Mouse (Mus musculus): ENCODE measurements around the gene Jmjd6. TPM values are rescaled to one million over a fixed set of nuclear protein-coding genes. Genes with fewer than 3 reads are reported as not detected.

Jmjd6 gene
- polyA plus RNA-seq, 1 experiment from 2014 or later, result 82.8 TPM

DNA sequence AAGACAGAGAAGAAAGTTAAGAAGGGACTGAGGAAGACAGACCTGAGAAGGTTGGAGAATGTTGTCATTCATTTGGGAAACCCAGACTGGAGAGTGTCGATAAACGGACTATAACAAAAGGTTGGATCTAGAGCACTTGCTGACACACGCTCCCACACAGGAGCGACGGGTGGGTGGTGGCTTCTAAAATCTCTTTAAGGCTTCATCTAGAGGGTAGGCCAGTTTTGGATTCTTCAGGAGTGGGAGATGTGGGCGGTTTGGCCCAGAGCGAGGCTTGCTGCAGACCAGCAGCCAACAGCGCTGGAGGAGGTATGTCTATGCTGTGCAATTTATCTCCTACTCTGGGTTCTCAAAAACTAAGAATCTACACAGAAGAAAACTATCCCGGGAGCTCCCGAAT lies 20.6 kb downstream of the Jmjd6 start:
- WGBS, result 86% methylated on average over 10 of the region's 10 CpGs
- no peak for ATAC-seq (replicated peaks; ENCODE audit: low FRiP score, low TSS enrichment, low read depth)

DNA sequence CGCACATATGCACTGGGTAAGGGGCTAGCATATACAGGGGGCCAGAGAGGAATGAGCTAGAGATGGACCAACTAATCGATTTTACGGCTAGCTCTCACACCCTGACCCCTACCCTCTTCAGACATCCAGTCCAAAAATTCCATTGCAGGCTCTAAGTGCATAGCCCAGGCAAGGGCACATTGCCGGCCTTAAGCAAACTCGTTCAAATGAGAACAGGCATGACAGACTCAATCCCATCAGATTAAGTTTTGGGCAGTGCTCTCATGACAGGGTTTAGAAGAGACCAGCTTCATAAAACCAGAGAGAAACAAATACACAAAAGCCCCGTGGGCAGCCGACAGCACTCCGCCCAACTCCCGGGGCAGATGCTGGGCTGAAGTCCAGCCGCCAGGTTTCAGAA lies 21.0 kb downstream of the Jmjd6 start:
- Histone ChIP-seq H3K27me3 (replicated peaks; ENCODE audit: control insufficient read depth, insufficient read depth, low read length) (no peaks in the 10 kb centered on the region), H3K9me3 (ENCODE audit: control insufficient read depth, low read length) (no peaks in the 10 kb centered on the region), H3K36me3 (ENCODE audit: control insufficient read depth, insufficient read depth, low read length) (no peaks in the 10 kb centered on the region), H3K9ac (ENCODE audit: low read length) (no peak overlapping the region), H3K27ac (ENCODE audit: low read depth) (no peak overlapping the region), H3K4me3 (ENCODE audit: low read depth, low read length) (no peak overlapping the region), H3K4me2 (ENCODE audit: low read length) (no peak overlapping the region), H3K4me1 (replicated peaks; ENCODE audit: control insufficient read depth, insufficient read depth, low read length) (peaks cover 30% of the 10 kb centered on the region)
- DNase-seq (ENCODE audit: low spot score), result no peak
- no peak for ATAC-seq (replicated peaks; ENCODE audit: low FRiP score, low TSS enrichment, low read depth)
- WGBS, result 53% methylated on average over 10 of the region's 10 CpGs

More for the DNA sequence above, 20.6 kb downstream of the Jmjd6 start:
- H3K9ac ChIP-seq (ENCODE audit: low read length), result no peak overlapping the region
- no peak for DNase-seq (ENCODE audit: low spot score)
- no peaks in the 10 kb centered on the region for H3K9me3 ChIP-seq (ENCODE audit: control insufficient read depth, low read length)
- H3K36me3 ChIP-seq (ENCODE audit: control insufficient read depth, insufficient read depth, low read length), result no peaks in the 10 kb centered on the region
- no peaks in the 10 kb centered on the region for H3K27me3 ChIP-seq (replicated peaks; ENCODE audit: control insufficient read depth, insufficient read depth, low read length)
- no peak overlapping the region for H3K4me2 ChIP-seq (ENCODE audit: low read length)
- peaks cover 30% of the 10 kb centered on the region for H3K4me1 ChIP-seq (replicated peaks; ENCODE audit: control insufficient read depth, insufficient read depth, low read length)
- no peak overlapping the region for H3K27ac ChIP-seq (ENCODE audit: low read depth)
- H3K4me3 ChIP-seq (ENCODE audit: low read depth, low read length), result no peak overlapping the region

DNA sequence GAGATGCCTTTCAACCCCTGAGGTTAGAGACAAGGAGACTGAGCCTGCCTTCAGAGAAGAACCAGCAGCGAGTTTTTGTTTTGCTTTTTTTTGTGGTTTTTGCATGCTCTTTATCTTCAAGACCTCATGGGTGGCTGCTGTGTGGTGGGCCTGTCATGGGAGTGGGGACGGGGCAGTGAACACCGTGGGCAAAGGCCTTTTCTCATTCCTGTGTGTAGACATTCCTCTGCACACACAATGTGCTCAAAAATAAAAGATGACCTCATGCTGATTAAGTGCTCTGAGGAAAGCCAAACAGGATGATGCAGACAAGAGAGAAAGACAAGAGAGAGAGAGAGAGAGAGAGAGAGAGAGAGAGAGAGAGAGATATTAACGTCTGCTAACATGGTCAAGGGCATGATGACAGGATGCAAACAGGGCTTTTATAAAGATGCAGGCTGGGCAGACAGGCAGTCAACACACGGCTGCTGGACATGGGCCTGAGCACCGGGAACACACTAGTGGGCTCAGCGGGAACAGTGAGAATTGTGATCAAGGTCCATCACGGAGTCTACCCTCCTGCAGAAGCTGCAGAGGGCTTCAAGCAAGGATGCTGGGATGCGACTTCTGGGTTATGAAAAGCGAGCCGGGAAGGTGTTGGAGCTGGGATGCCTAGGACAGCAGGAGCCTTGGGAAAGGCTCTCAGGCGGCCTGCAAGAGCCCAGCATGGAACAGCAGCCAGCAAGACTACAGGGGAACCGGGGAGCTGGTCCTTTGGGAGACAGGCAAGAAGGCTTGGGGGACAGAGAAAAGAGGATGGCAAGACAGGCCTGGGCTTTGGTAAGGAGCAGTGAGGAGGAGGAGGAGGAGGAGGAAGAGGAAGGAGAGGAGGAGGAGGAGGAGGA lies 21.9 kb downstream of the Jmjd6 start:
- H3K9ac ChIP-seq (ENCODE audit: low read length), result no peak overlapping the region
- H3K4me1 ChIP-seq (replicated peaks; ENCODE audit: control insufficient read depth, insufficient read depth, low read length), result peaks cover 21% of the 10 kb centered on the region
- DNase-seq (ENCODE audit: low spot score) (no peak), ATAC-seq (replicated peaks; ENCODE audit: low FRiP score, low TSS enrichment, low read depth) (no peak)
- H3K9me3 ChIP-seq (ENCODE audit: control insufficient read depth, low read length), result no peaks in the 10 kb centered on the region
- no peaks in the 10 kb centered on the region for H3K36me3 ChIP-seq (ENCODE audit: control insufficient read depth, insufficient read depth, low read length)
- no peak overlapping the region; the same call in 1 of the 2 replicates for H3K27ac ChIP-seq (ENCODE audit: low read depth)
- H3K4me2 ChIP-seq (ENCODE audit: low read length), result no peak overlapping the region
- no peak overlapping the region for H3K4me3 ChIP-seq (ENCODE audit: low read depth, low read length)
- no peaks in the 10 kb centered on the region for H3K27me3 ChIP-seq (replicated peaks; ENCODE audit: control insufficient read depth, insufficient read depth, low read length)
- WGBS, result 60% methylated on average over 13 of the region's 13 CpGs

DNA sequence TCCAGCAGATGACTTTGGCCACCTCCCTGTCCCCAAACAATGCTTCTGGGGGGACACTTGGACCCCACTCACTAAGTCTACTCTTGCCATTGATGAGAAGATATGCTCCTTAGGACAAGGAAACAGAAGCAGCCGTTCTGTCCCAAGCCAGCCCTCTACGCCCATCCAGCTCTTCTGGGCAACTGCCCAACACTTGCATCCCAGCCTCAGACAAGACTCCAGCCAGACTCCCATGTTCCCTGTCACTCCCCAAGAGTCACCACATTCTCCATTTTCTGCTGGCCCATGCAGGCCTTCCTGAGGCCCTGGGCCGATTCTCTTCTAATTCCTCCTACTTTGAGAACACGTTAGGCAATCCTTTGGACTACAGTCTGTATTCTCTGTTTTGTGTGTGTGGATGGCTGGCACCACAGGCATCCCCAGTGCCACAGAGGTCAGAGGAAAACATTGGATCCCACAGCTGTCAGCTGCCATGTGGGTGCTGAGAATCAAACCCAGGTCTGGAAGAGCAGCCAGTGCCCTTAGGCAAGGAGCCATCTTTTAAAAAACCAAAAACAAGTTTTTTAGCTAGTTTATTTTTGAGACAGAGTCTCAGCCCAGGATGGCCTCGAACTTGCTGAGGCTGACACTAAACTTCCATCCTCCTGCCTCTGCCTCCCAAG lies 23.2 kb downstream of the Jmjd6 start:
- DNase-seq (ENCODE audit: low spot score), result no peak
- no peak for ATAC-seq (replicated peaks; ENCODE audit: low FRiP score, low TSS enrichment, low read depth)
- H3K36me3 ChIP-seq (ENCODE audit: control insufficient read depth, insufficient read depth, low read length), result no peaks in the 10 kb centered on the region
- no peak overlapping the region for H3K4me2 ChIP-seq (ENCODE audit: low read length)
- H3K9ac ChIP-seq (ENCODE audit: low read length), result no peak overlapping the region
- H3K9me3 ChIP-seq (ENCODE audit: control insufficient read depth, low read length), result no peaks in the 10 kb centered on the region
- peaks cover 15% of the 10 kb centered on the region for H3K4me1 ChIP-seq (replicated peaks; ENCODE audit: control insufficient read depth, insufficient read depth, low read length)
- 88% methylated on average over 5 of the region's 5 CpGs for WGBS
- no peaks in the 10 kb centered on the region for H3K27me3 ChIP-seq (replicated peaks; ENCODE audit: control insufficient read depth, insufficient read depth, low read length)
- H3K4me3 ChIP-seq (ENCODE audit: low read depth, low read length), result no peak overlapping the region
- no peak overlapping the region for H3K27ac ChIP-seq (ENCODE audit: low read depth)

DNA sequence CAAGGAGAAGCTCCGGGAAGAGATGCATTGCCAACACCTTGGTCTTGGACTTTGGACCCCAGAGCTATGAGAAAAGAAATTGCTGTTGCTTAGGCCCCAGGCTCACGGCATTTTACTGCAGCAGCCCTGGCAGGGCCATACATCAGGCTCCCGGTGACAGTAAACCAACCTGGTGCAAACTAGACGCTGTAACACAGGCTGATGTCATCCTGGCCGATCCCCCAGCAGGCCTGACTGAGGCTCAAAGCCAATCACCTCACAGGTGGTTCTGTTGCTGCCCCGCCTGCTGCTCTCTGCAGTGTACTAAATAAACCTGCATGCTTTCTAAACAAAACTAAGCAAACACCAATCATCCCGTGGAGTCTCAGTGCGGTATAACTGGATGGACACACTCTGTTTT lies 24.5 kb downstream of the Jmjd6 start:
- Histone ChIP-seq H3K9ac (ENCODE audit: low read length) (no peak overlapping the region), H3K27me3 (replicated peaks; ENCODE audit: control insufficient read depth, insufficient read depth, low read length) (no peaks in the 10 kb centered on the region), H3K27ac (ENCODE audit: low read depth) (peak overlapping the region; percentile 57; the same call in 1 of the 2 replicates), H3K4me2 (ENCODE audit: low read length) (no peak overlapping the region), H3K36me3 (ENCODE audit: control insufficient read depth, insufficient read depth, low read length) (no peaks in the 10 kb centered on the region), H3K4me1 (replicated peaks; ENCODE audit: control insufficient read depth, insufficient read depth, low read length) (peaks cover 29% of the 10 kb centered on the region), H3K4me3 (ENCODE audit: low read depth, low read length) (no peak overlapping the region), H3K9me3 (ENCODE audit: control insufficient read depth, low read length) (no peaks in the 10 kb centered on the region)
- no peak for DNase-seq (ENCODE audit: low spot score)
- WGBS, result 33% methylated on average over 8 of the region's 8 CpGs
- peak; percentile 67; the same call in 1 of the 2 replicates for ATAC-seq (replicated peaks; ENCODE audit: low FRiP score, low TSS enrichment, low read depth)

DNA sequence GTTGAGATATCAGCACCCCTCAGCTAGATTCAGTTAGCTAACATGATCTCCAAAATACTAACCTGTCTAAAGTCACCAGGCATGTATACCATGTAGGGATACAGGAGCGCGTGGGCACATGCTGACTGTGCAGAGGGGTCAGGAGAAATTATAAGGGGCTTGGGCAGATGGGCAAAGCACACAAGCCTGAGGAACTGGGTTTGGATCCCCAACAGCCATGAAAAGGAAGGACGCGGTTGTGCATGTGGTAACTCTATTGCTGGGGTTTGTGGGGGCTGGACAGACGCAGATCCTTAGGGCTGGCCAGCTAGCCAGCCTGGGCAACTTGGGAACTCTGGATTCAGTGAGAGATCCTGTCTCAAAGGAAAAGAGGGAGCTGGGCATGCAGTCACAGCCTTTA lies 25.7 kb downstream of the Jmjd6 start:
- Histone ChIP-seq H3K9me3 (ENCODE audit: control insufficient read depth, low read length) (no peaks in the 10 kb centered on the region), H3K27me3 (replicated peaks; ENCODE audit: control insufficient read depth, insufficient read depth, low read length) (no peaks in the 10 kb centered on the region), H3K4me1 (replicated peaks; ENCODE audit: control insufficient read depth, insufficient read depth, low read length) (peaks cover 40% of the 10 kb centered on the region), H3K9ac (ENCODE audit: low read length) (no peak overlapping the region), H3K36me3 (ENCODE audit: control insufficient read depth, insufficient read depth, low read length) (no peaks in the 10 kb centered on the region), H3K27ac (ENCODE audit: low read depth) (no peak overlapping the region), H3K4me2 (ENCODE audit: low read length) (no peak overlapping the region), H3K4me3 (ENCODE audit: low read depth, low read length) (no peak overlapping the region)
- ATAC-seq (replicated peaks; ENCODE audit: low FRiP score, low TSS enrichment, low read depth) (no peak), DNase-seq (ENCODE audit: low spot score) (no peak)
- WGBS, result 98% methylated on average over 5 of the region's 5 CpGs

DNA sequence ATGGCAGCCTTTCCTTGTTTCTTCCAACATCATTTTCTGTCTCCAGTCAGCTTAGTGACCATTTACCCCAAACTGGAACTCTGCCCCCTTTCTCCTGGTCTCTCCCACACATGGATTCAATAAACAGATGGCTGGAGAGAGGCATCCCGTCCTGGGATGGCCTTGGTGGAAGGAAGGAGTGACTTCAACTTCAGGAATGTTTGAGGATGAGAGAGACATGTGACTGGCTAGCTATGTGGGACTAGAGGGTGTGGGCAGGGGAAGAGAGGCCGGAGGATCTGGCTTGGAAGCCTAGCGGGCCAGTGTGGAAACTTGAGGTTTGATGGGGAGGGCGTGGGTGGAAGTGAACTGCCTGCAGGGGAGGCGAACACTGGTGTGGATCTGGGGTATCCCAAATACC lies 26.5 kb downstream of the Jmjd6 start:
- H3K27me3 ChIP-seq (replicated peaks; ENCODE audit: control insufficient read depth, insufficient read depth, low read length), result no peaks in the 10 kb centered on the region
- H3K4me3 ChIP-seq (ENCODE audit: low read depth, low read length), result no peak overlapping the region
- ATAC-seq (replicated peaks; ENCODE audit: low FRiP score, low TSS enrichment, low read depth) (no peak), DNase-seq (ENCODE audit: low spot score) (no peak)
- no peaks in the 10 kb centered on the region for H3K36me3 ChIP-seq (ENCODE audit: control insufficient read depth, insufficient read depth, low read length)
- peaks cover 47% of the 10 kb centered on the region for H3K4me1 ChIP-seq (replicated peaks; ENCODE audit: control insufficient read depth, insufficient read depth, low read length)
- WGBS, result 61% methylated on average over 5 of the region's 5 CpGs
- no peak overlapping the region for H3K4me2 ChIP-seq (ENCODE audit: low read length)
- no peak overlapping the region for H3K27ac ChIP-seq (ENCODE audit: low read depth)
- H3K9ac ChIP-seq (ENCODE audit: low read length), result no peak overlapping the region
- H3K9me3 ChIP-seq (ENCODE audit: control insufficient read depth, low read length), result no peaks in the 10 kb centered on the region

DNA sequence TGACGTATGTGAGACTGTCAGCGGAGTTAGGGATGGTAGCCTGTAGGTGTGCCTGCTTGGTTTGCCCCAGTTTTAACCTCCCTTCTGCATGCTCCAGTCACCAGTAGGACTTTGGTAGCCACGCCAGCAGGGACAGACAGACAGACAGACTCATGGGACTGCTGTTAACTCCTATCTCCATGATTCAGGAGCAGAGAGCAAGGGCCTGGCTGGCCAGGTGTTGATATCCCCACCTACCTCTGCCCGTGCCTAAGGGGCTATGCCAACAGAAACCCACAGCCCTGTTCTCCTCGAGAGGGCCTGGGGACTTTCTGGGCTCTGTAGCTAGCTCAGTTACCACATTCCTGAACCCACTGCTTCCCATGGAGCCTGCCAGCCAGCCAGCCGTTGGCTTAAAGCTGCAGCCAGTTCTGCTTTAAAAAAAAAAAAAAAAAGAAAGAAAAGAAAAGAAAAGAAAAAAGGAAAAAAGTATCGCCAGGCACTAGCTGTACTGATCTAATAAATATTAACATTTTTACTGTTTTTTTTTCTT lies 28.3 kb downstream of the Jmjd6 start:
- H3K27ac ChIP-seq (ENCODE audit: low read depth), result peak overlapping the region; percentile 89
- 0 out of 2 replicates have a peak overlapping the region, but pooled peaks have one; percentile 20 for H3K9ac ChIP-seq (ENCODE audit: low read length)
- DNase-seq (ENCODE audit: low spot score), result no peak
- WGBS, result 38% methylated on average over 7 of the region's 7 CpGs
- ATAC-seq (replicated peaks; ENCODE audit: low FRiP score, low TSS enrichment, low read depth), result no peak
- no peaks in the 10 kb centered on the region for H3K36me3 ChIP-seq (ENCODE audit: control insufficient read depth, insufficient read depth, low read length)
- no peaks in the 10 kb centered on the region for H3K27me3 ChIP-seq (replicated peaks; ENCODE audit: control insufficient read depth, insufficient read depth, low read length)
- H3K4me2 ChIP-seq (ENCODE audit: low read length), result no peak overlapping the region
- H3K4me3 ChIP-seq (ENCODE audit: low read depth, low read length), result no peak overlapping the region
- H3K4me1 ChIP-seq (replicated peaks; ENCODE audit: control insufficient read depth, insufficient read depth, low read length), result peaks cover 51% of the 10 kb centered on the region
- H3K9me3 ChIP-seq (ENCODE audit: control insufficient read depth, low read length), result no peaks in the 10 kb centered on the region

All from intestine, embryonic 14.5 days (tissue).